In genomic region chr11:95075197-95076040, GRCm38 (mm10) we compare ENCODE assay signal across 8 mouse cellular contexts. TPM values are rescaled to one million over a fixed set of nuclear protein-coding genes. Genes with fewer than 3 reads are reported as not detected.
DNase-seq lines count a peak whose midpoint lies in the region; ATAC-seq and TF ChIP-seq lines count a peak whose summit lies in the region.

No protein-coding gene starts in this region.

- peak overlapping the region; percentile 77 for H3K27ac ChIP-seq in heart, adult 2 months
- peak overlapping the region; percentile 82 for H3K27ac ChIP-seq in hindbrain, embryonic 15.5 days (replicated peaks)

- no peak for TF ChIP-seq CTCF in heart, adult 2 months (IDR thresholded peaks at IDR 0.05)

- no peak for TF ChIP-seq EP300 in heart, adult 2 months (IDR thresholded peaks at IDR 0.05; ENCODE audit: insufficient read depth, low read depth, low read length)

- H3K36me3 ChIP-seq in heart, adult 2 months (ENCODE audit: control insufficient read depth, insufficient read depth, low read length) = no peaks in the 10 kb centered on the region
- H3K36me3 ChIP-seq in hindbrain, embryonic 15.5 days = no peaks in the 10 kb centered on the region

- no peaks in the 10 kb centered on the region for H3K27me3 ChIP-seq in heart, adult 2 months (ENCODE audit: control insufficient read depth, insufficient read depth, low read length)
- H3K27me3 ChIP-seq in hindbrain, embryonic 15.5 days = peaks cover 11% of the 10 kb centered on the region; the same call in 1 of the 2 replicates

- peak overlapping the region; percentile 91 for H3K4me2 ChIP-seq in hindbrain, embryonic 15.5 days

- H3K4me1 ChIP-seq in heart, adult 2 months (ENCODE audit: control insufficient read depth, insufficient read depth, low read length) = peaks cover 16% of the 10 kb centered on the region
- peaks cover 45% of the 10 kb centered on the region for H3K4me1 ChIP-seq in hindbrain, embryonic 15.5 days (replicated peaks)

- H3K9me3 ChIP-seq in hindbrain, embryonic 15.5 days = no peaks in the 10 kb centered on the region

- WGBS in heart, adult 2 months = 11% methylated on average over 19 of the region's 19 CpGs
- WGBS in hindbrain, embryonic 15.5 days = 6% methylated on average over 19 of the region's 19 CpGs

- H3K79me2 ChIP-seq in heart, adult 2 months (replicated peaks; ENCODE audit: control insufficient read depth, insufficient read depth, low read length) = no peaks in the 10 kb centered on the region

- no peak for DNase-seq in heart, adult 2 months
- DNase-seq in heart, postnatal 25 days (ENCODE audit: low spot score) = no peak
- peak; percentile 40 for DNase-seq in brain, adult 2 months (ENCODE audit: low read depth, low spot score)
- DNase-seq in lung, postnatal 10 days = peak; percentile 55
- DNase-seq in spleen, adult 12 weeks (ENCODE audit: low spot score) = no peak
- no peak for DNase-seq in layer of hippocampus, postnatal 36 days
- DNase-seq in thymus, postnatal 4 days = no peak

- intact Hi-C loops in heart, adult 2 months (cut with DNase I) = loop anchor here (1.0 kb wide), 2 partner anchors 28 to 29 kb away; no protein-coding TSS in a partner anchor
- intact Hi-C loops in heart, postnatal 25 days (cut with DNase I) = loop anchor here (1.0 kb wide), 1 partner anchor 31 kb away; no protein-coding TSS in a partner anchor

- H3K4me3 ChIP-seq in heart, adult 2 months = peak overlapping the region; percentile 60
- peak overlapping the region; percentile 68 for H3K4me3 ChIP-seq in hindbrain, embryonic 15.5 days

- H3K9ac ChIP-seq in heart, adult 2 months (ENCODE audit: low read depth, low read length) = peak overlapping the region; percentile 78
- peak overlapping the region; percentile 78 for H3K9ac ChIP-seq in hindbrain, embryonic 15.5 days

- peak; percentile 16; the same call in 1 of the 2 replicates for ATAC-seq in hindbrain, embryonic 15.5 days (ENCODE audit: low FRiP score, low read depth)

- TF ChIP-seq POLR2A in heart, adult 2 months (IDR thresholded peaks at IDR 0.05; ENCODE audit: insufficient read depth, low read depth, low read length) = no peak

RNA-seq across cellular contexts. Expression of gene Itga3, which starts 1.2 kb away (rescaled TPM):
- total RNA-seq in heart, adult 2 months (2021) = 10 to 100 TPM; 10.4 to 10.6 TPM
- 11.4 and 13.8 TPM in 2 replicates for polyA plus RNA-seq in heart, adult 2 months (2012; rRNA removed)
- total RNA-seq in heart, postnatal 25 days (2021) = 10 to 100 TPM; 10.8 to 11.7 TPM
- polyA plus RNA-seq in hindbrain, embryonic 15.5 days (2015; fragmentation: Nextera tagmentation; extraction: Ambion mirVana) = 17.9 and 19.8 TPM in 2 replicates
- 10 to 100 TPM; 12.1 to 14.0 TPM for total RNA-seq in layer of hippocampus, postnatal 36 days (2021)

RNA-seq across cellular contexts. Expression of gene Pdk2, which starts 34.3 kb away (rescaled TPM):
- 100 to 1,000 TPM; 393 to 479 TPM for total RNA-seq in heart, adult 2 months (2021)
- polyA plus RNA-seq in heart, adult 2 months (2012; rRNA removed) = 518 and 592 TPM in 2 replicates
- 100 to 1,000 TPM; 377 to 397 TPM for total RNA-seq in heart, postnatal 25 days (2021)
- 26.2 and 33.4 TPM in 2 replicates for polyA plus RNA-seq in hindbrain, embryonic 15.5 days (2015; fragmentation: Nextera tagmentation; extraction: Ambion mirVana)
- 100 to 1,000 TPM; 118 to 121 TPM for total RNA-seq in layer of hippocampus, postnatal 36 days (2021)

RNA-seq across cellular contexts. Expression of gene Dlx3, which starts 44.5 kb away (rescaled TPM):
- not detected for total RNA-seq in heart, adult 2 months (2021)
- polyA plus RNA-seq in heart, adult 2 months (2012; rRNA removed) = not detected in 2 replicates
- not detected for total RNA-seq in heart, postnatal 25 days (2021)
- polyA plus RNA-seq in hindbrain, embryonic 15.5 days (2015; fragmentation: Nextera tagmentation; extraction: Ambion mirVana) = 0.19 and 0.54 TPM in 2 replicates
- total RNA-seq in layer of hippocampus, postnatal 36 days (2021) = not detected

Comparison
In these comparisons a context has a peak if more than half of its experiments do, and no peak if none do; other contexts are left out.
1. DNase-seq: peak in brain, adult 2 months (single experiment) and lung, postnatal 10 days (single experiment); none in heart, adult 2 months (0 of 2), heart, postnatal 25 days (single experiment), spleen, adult 12 weeks (single experiment), layer of hippocampus, postnatal 36 days (0 of 2) and thymus, postnatal 4 days (single experiment).